Mouse (Mus musculus) heart, embryonic 12.5 days (tissue): ENCODE data around the gene Adad2. TPM values are rescaled to one million over a fixed set of nuclear protein-coding genes. Genes with fewer than 3 reads are reported as not detected.

Experiments
- ATAC-seq: fragments of 200-750 bp; cut with Nextera tagmentation; 2 replicates; pipeline ENCODE4 v1.8.0; 2017; ENCODE audit warnings: moderate TSS enrichment, moderate library complexity; ENCODE audit not compliant: insufficient number of reproducible peaks, low FRiP score
- H3K27ac ChIP-seq: fragments of 300-500 bp; sonication (generic); 2 replicates; pipeline ENCODE4 v1.5.1; 2016; ENCODE audit warnings: mild to moderate bottlenecking, moderate library complexity; ENCODE audit not compliant: poor library complexity, severe bottlenecking
- H3K27me3 ChIP-seq: fragments of 300-500 bp; sonication (generic); replicated peaks from 2 replicates; pipeline ENCODE4 v1.6.1; 2016; ENCODE audit warnings: mild to moderate bottlenecking, moderate library complexity
- H3K36me3 ChIP-seq: fragments of 300-500 bp; sonication (generic); 2 replicates; pipeline ENCODE4 v1.6.1; 2016; ENCODE audit warnings: mild to moderate bottlenecking, moderate library complexity
- H3K4me1 ChIP-seq: fragments of 300-500 bp; sonication (generic); replicated peaks from 2 replicates; pipeline ENCODE4 v1.6.1; 2016; ENCODE audit warnings: mild to moderate bottlenecking
- H3K4me2 ChIP-seq: fragments of 300-500 bp; sonication (generic); 2 replicates; pipeline ENCODE4 v1.6.1; 2016; ENCODE audit warnings: mild to moderate bottlenecking, moderate library complexity
- H3K4me3 ChIP-seq: fragments of 300-500 bp; sonication (generic); 2 replicates; pipeline ENCODE4 v1.5.1; 2016; ENCODE audit warnings: mild to moderate bottlenecking
- H3K9ac ChIP-seq: fragments of 300-500 bp; sonication (generic); 2 replicates; pipeline ENCODE4 v1.6.1; 2016; ENCODE audit warnings: mild to moderate bottlenecking, moderate library complexity
- H3K9me3 ChIP-seq: fragments of 300-500 bp; sonication (generic); replicated peaks from 2 replicates; pipeline ENCODE4 v1.6.1; 2016; ENCODE audit warnings: mild to moderate bottlenecking, moderate library complexity
- WGBS: fragments of 180-500 bp; shearing (Covaris S2); methylation state at CpG from one replicate; pipeline ENCODE4 v1.1.7; 2016; 5-methylcytosine and 5-hydroxymethylcytosine counted together
- polyA plus RNA-seq: library from polyadenylated mRNA; unstranded; fragments of >200 nt; fragmentation: Nextera tagmentation; extraction: Ambion mirVana; gene quantifications from 2 replicates; pipeline ENCODE4 v1.2.1, GENCODE M21; 2016

Adad2 gene
- polyA plus RNA-seq, 1 experiment from 2014 or later, result not detected

DNA sequence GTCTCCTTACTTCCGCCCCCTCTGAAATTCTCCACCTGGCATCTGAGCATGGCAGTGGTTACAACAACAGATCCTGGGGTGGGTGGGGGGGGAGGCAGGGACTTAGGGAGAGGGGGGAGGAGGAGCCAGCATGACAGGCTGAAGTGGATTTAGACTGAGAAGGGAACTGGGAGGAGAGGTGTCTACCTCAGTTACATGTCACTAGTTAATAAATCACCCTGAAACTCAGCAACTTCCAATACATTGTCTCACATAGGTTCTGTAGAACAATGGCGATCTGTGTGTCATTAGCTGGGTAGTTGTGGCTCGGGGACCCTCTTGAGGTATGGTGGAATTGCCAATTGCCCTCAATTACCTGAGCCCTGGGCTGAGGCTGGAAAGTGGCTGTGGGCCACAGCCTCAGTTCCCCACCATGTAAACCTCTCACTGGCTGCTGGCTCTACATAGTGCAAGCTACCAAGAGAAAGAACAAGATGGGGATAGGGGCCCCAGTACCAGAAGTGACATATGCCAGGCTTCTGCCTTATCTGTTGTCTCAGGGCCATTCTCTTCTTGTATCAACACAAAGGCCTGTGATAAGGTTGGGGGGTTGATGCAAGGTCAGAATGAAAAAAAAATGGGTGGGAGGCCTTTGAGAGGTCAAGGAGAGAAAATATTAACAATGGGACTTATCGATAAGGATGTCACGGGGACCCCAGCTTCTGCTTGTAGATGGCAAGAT, 31.9 kb upstream of the Adad2 start:
- Histone ChIP-seq H3K9me3 (no peaks in the 10 kb centered on the region), H3K36me3 (no peaks in the 10 kb centered on the region), H3K4me3 (no peak overlapping the region), H3K4me2 (no peak overlapping the region; the same call in 1 of the 2 replicates), H3K9ac (no peak overlapping the region), H3K4me1 (peaks cover 49% of the 10 kb centered on the region), H3K27me3 (peaks cover 21% of the 10 kb centered on the region), H3K27ac (peak overlapping the region; percentile 28)
- WGBS, result 43% methylated on average over 5 of the region's 5 CpGs
- peak; percentile 84 for ATAC-seq

DNA sequence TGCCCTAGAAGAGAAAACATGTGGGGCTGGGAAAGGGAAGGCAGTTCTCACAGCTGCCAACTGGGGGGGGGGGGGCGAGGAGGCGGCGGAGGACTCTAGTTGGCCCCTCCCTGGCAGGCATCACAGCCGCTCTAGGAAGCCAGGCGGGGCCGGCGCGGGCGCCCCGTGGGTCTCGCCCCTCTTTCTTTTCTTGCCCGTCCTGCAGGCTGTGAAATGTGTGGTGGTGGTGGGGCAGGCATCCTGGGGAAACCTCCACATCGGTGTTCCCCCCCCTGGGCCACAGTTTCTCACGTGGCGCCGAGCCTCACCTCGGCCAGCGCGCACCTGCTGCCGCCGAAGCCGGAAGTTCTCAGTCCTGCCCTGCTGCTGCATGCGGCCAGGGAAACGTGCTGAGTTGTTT, 26.6 kb upstream of the Adad2 start:
- H3K36me3 ChIP-seq, result no peaks in the 10 kb centered on the region
- no peak overlapping the region for H3K27ac ChIP-seq
- 0 out of 2 replicates have a peak, but pooled peaks have one; percentile 37 for ATAC-seq
- peak overlapping the region; percentile 66 for H3K9ac ChIP-seq
- peak overlapping the region; percentile 43 for H3K4me3 ChIP-seq
- peak overlapping the region; percentile 68 for H3K4me2 ChIP-seq
- H3K27me3 ChIP-seq, result no peaks in the 10 kb centered on the region
- WGBS, result 20% methylated on average over 17 of the region's 24 CpGs
- H3K9me3 ChIP-seq, result no peaks in the 10 kb centered on the region; the same call in 1 of the 2 replicates
- H3K4me1 ChIP-seq, result peaks cover 63% of the 10 kb centered on the region

DNA sequence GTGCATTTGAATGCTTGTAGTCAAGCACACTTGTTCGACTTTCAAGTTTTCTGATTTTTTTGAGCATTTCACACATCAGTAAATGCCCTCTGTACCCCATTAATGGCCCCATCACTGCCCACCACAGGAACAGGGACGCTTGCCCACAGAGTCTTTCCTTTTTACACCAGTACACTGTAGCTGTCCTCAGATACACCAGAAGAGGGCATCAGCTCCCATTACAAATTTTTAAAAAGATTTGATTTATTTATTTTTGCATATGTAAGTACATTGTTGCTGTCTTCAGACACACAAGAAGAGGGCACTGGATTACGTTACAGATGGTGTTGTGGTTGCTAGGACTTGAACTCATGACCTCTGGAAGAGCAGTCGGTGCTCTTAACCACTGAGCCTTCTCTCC, 24.2 kb upstream of the Adad2 start:
- Histone ChIP-seq H3K4me2 (peak overlapping the region; percentile 37), H3K27ac (peak overlapping the region; percentile 86), H3K9me3 (no peaks in the 10 kb centered on the region; the same call in 1 of the 2 replicates), H3K4me3 (no peak overlapping the region), H3K9ac (no peak overlapping the region; the same call in 1 of the 2 replicates), H3K4me1 (peaks cover 48% of the 10 kb centered on the region), H3K27me3 (peaks cover 8% of the 10 kb centered on the region; the same call in 1 of the 2 replicates), H3K36me3 (no peaks in the 10 kb centered on the region)
- 57% methylated on average over 4 of the region's 4 CpGs for WGBS
- ATAC-seq, result no peak

DNA sequence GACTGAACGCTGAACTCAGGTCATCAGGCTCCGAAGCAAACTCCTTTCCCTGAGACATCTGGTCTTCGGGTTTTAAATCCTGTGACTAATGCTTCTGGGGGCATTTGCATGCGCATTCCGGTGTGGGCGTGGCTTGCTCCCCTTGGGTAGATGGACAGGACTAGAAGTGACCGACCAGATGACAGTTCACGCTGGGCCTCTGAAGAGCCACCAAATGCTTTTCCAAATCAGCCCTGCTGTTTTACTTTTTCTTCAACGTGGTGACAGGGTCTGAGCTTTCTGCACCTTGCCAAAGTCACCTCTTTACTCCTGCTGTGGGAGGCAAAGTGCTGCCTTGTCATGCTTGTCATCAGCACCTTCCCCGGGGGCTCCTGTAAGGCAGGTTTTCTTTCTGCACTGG, 23.7 kb upstream of the Adad2 start:
- 12% methylated on average over 10 of the region's 10 CpGs for WGBS
- peak; percentile 74 for ATAC-seq
- no peaks in the 10 kb centered on the region for H3K36me3 ChIP-seq
- H3K4me1 ChIP-seq, result peaks cover 49% of the 10 kb centered on the region
- H3K9me3 ChIP-seq, result no peaks in the 10 kb centered on the region; the same call in 1 of the 2 replicates
- no peak overlapping the region for H3K4me3 ChIP-seq
- peak overlapping the region; percentile 86 for H3K27ac ChIP-seq
- H3K4me2 ChIP-seq, result peak overlapping the region; percentile 37
- no peak overlapping the region; the same call in 1 of the 2 replicates for H3K9ac ChIP-seq
- peaks cover 8% of the 10 kb centered on the region; the same call in 1 of the 2 replicates for H3K27me3 ChIP-seq

DNA sequence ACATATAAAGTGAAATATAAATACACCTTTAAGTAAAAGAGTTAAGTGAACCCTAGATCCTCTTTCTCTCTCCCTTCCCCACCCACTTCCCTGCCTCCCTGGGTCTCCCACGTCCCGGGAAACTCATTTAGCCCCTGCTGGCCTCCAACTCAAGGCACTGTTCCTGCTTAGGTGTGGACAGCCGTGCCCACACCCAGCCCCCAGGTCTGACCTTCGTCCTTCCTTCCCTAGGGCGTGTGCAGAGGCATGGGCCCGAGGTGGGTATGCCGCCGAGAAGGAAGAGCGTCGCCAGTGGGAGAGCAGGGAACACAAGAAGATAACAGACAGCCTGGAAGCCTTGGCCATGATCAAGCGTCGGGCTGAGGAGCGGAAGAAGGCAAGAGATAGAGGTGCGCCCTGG, 22.2 kb upstream of the Adad2 start:
- H3K4me3 ChIP-seq, result no peak overlapping the region
- 50% methylated on average over 14 of the region's 14 CpGs for WGBS
- H3K9ac ChIP-seq, result no peak overlapping the region
- H3K4me1 ChIP-seq, result peaks cover 52% of the 10 kb centered on the region
- no peak for ATAC-seq
- H3K9me3 ChIP-seq, result no peaks in the 10 kb centered on the region; the same call in 1 of the 2 replicates
- H3K36me3 ChIP-seq, result no peaks in the 10 kb centered on the region
- peaks cover 8% of the 10 kb centered on the region; the same call in 1 of the 2 replicates for H3K27me3 ChIP-seq
- no peak overlapping the region for H3K27ac ChIP-seq
- H3K4me2 ChIP-seq, result no peak overlapping the region

DNA sequence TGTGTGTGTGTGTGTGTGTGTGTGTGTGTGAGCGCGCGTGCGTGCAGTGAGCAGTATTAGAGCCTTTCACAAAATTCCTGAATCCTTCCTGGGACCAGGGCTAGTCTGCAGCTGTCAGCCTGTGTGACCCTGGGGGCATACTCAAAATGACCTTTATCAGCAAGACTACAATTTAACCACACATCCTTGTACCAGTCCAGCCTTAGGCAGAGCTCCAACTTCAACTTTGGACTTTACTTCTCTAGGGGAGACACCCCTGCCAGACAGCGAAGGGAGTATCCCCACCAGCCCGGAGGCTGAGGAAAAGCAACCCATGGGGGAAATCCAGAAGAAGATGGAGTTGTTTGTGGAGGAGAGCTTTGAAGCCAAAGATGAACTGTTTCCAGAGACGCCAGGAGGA, 21.1 kb upstream of the Adad2 start:
- H3K27me3 ChIP-seq, result peaks cover 8% of the 10 kb centered on the region; the same call in 1 of the 2 replicates
- 86% methylated on average over 7 of the region's 7 CpGs for WGBS

DNA sequence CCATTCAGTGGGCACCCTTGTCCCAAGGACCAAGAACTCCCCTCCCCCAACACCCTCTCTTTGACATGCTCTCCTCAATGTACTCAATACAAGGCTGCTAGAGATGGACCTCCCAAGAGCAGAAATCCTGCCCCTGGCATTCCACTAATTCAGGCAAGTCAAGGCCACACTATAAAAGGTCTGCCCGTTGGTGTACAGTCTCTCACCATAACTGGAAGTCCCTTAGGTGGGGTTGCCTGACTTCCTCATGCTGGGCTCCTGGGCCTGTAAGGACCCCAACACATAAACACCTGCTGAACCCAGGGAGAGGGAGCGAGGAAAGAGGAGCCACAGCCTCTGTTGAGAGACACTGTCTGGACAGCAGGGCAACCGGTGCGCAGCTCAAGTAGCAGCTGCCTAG, 8.8 kb upstream of the Adad2 start:
- ATAC-seq, result no peak
- H3K4me2 ChIP-seq, result peak overlapping the region; percentile 88
- H3K27me3 ChIP-seq, result no peaks in the 10 kb centered on the region
- WGBS, result 93% methylated on average over 4 of the region's 4 CpGs
- H3K36me3 ChIP-seq, result peaks cover 40% of the 10 kb centered on the region
- no peak overlapping the region for H3K27ac ChIP-seq
- H3K9ac ChIP-seq, result no peak overlapping the region
- H3K4me1 ChIP-seq, result peaks cover 11% of the 10 kb centered on the region
- no peak overlapping the region; the same call in 1 of the 2 replicates for H3K4me3 ChIP-seq
- peaks cover 4% of the 10 kb centered on the region; the same call in 1 of the 2 replicates for H3K9me3 ChIP-seq

More for the DNA sequence above, 21.1 kb upstream of the Adad2 start:
- Histone ChIP-seq H3K4me2 (no peak overlapping the region), H3K9ac (no peak overlapping the region), H3K9me3 (no peaks in the 10 kb centered on the region; the same call in 1 of the 2 replicates), H3K27ac (no peak overlapping the region), H3K36me3 (no peaks in the 10 kb centered on the region), H3K4me1 (peaks cover 56% of the 10 kb centered on the region), H3K4me3 (no peak overlapping the region)
- ATAC-seq, result no peak

DNA sequence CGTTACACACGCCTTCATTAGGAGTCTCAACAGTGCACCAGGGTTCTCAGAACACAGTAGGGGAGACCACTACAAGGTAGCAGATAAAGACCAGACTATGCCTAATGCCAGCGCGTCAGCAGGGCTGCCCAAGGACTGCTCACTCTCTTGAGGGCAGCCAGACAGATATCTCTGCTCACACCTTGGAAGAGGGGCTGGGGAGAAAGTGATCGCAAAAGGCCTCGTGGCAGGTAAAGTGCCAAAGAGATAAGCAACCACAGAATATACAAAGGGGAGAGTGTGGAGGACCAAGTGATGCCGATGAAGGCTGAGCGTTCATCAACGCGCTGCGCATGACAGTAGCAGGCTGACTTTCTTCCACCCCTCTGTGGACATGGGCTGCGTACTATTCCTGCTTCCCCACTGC, 8.1 kb upstream of the Adad2 start:
- ATAC-seq, result 0 out of 2 replicates have a peak, but pooled peaks have one; percentile 17
- WGBS, result 24% methylated on average over 12 of the region's 12 CpGs
- Histone ChIP-seq H3K36me3 (peaks cover 34% of the 10 kb centered on the region), H3K27me3 (no peaks in the 10 kb centered on the region), H3K9ac (peak overlapping the region; percentile 80), H3K4me1 (peaks cover 11% of the 10 kb centered on the region), H3K4me2 (peak overlapping the region; percentile 88), H3K9me3 (peaks cover 8% of the 10 kb centered on the region), H3K4me3 (peak overlapping the region; percentile 83), H3K27ac (no peak overlapping the region)

DNA sequence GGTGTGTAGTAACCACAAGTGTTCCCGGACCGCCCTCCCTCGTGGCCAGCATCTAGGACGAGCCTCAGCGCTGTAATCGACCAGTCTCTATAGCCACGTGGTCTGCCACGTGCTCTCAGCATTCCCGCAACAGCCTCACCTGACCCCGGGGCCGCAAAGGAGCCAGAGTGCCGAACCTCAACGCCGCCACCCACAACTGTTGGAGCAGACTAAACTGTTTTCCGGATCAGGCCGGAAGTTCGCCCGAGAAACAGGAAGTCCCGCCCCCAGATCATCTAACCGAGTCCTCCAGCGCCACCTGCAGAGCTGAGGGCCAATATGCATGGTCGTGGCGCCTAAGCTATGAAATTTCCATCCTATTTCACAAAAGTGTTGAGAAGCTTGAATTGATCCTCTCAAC, 7.6 kb upstream of the Adad2 start, which contains the start of gene Taf1c:
TSS of gene Taf1c (minus strand) at position 227 of the 400 bp plus-strand sequence.
- H3K36me3 ChIP-seq, result peaks cover 28% of the 10 kb centered on the region

DNA sequence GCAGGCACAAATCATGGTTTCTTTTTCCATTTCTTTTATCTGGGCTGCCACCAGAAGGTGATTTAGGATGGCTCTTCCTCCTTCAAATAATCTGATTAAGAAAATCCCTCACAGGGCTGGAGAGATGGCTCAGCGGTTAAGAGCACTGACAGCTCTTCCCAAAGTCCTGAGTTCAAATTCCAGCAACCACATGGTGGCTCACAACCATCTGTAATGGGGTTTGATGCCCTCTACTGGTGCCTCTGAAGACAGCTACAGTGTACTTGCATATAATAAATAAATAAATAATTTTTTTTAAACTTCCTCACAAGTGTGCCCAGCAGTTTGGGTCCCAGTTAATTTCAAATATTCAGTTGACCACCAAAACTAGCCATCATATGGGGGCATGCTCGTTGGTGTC, 6.3 kb upstream of the Adad2 start:
- ATAC-seq, result no peak
- 81% methylated on average over 2 of the region's 2 CpGs for WGBS
- H3K9me3 ChIP-seq, result peaks cover 12% of the 10 kb centered on the region
- H3K4me3 ChIP-seq, result no peak overlapping the region
- H3K9ac ChIP-seq, result no peak overlapping the region
- H3K4me2 ChIP-seq, result no peak overlapping the region
- H3K27me3 ChIP-seq, result no peaks in the 10 kb centered on the region
- H3K36me3 ChIP-seq, result peaks cover 16% of the 10 kb centered on the region
- peaks cover 11% of the 10 kb centered on the region for H3K4me1 ChIP-seq
- no peak overlapping the region for H3K27ac ChIP-seq

More for the DNA sequence above, 7.6 kb upstream of the Adad2 start, which contains the start of gene Taf1c:
- Histone ChIP-seq H3K4me1 (peaks cover 11% of the 10 kb centered on the region), H3K9me3 (peaks cover 12% of the 10 kb centered on the region), H3K27ac (0 out of 2 replicates have a peak within 1 kb of the TSS, but pooled peaks have one; percentile 36), H3K4me2 (peak within 1 kb of the TSS; percentile 88), H3K4me3 (peak within 1 kb of the TSS; percentile 83), H3K9ac (peak within 1 kb of the TSS; percentile 80), H3K27me3 (no peaks in the 10 kb centered on the region)
- peak; percentile 86 for ATAC-seq
- under 1% methylated on average over 23 of the region's 23 CpGs for WGBS

DNA sequence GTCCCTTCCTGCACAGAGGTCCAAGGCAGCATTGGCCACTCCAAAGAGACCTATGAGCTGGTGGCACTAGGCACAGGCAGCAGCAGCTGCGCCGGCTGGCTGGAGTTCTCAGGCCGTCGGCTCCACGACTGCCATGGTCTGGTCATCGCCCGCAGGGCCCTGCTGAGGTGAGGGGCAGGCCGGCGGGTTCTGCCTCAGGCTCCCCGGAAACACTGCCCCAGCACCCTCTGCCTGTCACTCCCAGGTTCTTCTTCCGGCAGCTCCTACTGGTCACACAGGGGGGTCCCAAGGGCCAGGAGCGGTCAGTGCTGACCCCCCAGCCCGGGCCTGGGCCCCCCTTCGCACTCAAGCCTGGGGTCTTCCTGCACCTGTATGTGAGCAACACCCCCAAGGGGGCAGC, 2.5 kb downstream of the Adad2 start:
- Histone ChIP-seq H3K4me3 (no peak overlapping the region), H3K4me2 (no peak overlapping the region), H3K36me3 (no peaks in the 10 kb centered on the region), H3K27me3 (peaks cover 35% of the 10 kb centered on the region), H3K9ac (no peak overlapping the region), H3K9me3 (no peaks in the 10 kb centered on the region), H3K4me1 (peaks cover under 1% of the 10 kb centered on the region; the same call in 1 of the 2 replicates), H3K27ac (no peak overlapping the region)
- 69% methylated on average over 14 of the region's 14 CpGs for WGBS
- ATAC-seq, result no peak
